In the genomic region with DNA sequence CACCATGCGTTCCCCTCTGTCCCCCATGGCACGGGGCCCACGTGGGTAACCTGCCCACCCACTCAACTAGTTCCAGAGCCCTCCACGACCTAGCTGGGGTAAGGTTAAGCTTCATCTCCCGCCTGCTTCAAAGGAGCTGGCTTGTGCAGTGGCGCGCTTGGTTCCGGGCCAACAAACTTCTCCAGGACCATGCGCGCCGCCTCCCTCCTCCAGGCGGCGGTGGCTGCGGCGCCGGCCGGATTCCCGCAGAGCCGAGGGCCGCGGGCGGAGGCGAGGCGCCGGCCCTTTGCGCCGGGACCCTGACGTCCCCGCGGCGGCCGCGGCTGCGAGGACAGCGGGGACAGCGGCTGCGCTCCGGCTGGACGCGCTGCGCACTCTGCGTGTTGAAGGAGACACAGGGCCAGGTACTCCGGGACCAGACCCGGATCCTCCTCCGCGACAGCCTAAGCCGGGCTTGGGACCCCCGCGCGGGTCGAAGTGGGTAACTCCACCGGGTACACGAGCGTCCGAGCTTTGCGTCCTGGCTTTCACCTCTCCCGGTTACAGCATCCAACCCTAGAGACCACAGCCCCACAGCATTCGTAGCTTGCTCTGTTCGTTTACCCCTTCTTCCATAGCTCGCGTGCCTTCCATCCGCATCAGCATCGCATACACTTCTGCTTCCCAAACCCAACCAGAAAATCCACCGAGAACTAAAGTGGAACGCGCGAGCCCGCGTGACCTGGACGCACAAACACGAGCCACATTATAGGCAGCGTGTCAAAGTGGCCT, we compare ENCODE assay signal across 8 mouse cellular contexts. TPM values are rescaled to one million over a fixed set of nuclear protein-coding genes. Genes with fewer than 3 reads are reported as not detected.
DNase-seq lines count a peak whose midpoint lies in the region.

No protein-coding gene starts in this region.

- H3K27me3 ChIP-seq in embryonic facial prominence, embryonic 10.5 days (replicated peaks; ENCODE audit: low read depth, poor library complexity, severe bottlenecking): peaks cover 70% of the 10 kb centered on the region
- peaks cover 59% of the 10 kb centered on the region for H3K27me3 ChIP-seq in heart, embryonic 10.5 days (ENCODE audit: insufficient read depth, poor library complexity, severe bottlenecking)

- H3K9me3 ChIP-seq in embryonic facial prominence, embryonic 10.5 days: no peaks in the 10 kb centered on the region
- no peaks in the 10 kb centered on the region for H3K9me3 ChIP-seq in heart, embryonic 10.5 days

- H3K27ac ChIP-seq in embryonic facial prominence, embryonic 10.5 days (replicated peaks): peak overlapping the region; percentile 61; the same call in 1 of the 2 replicates
- H3K27ac ChIP-seq in heart, embryonic 10.5 days: no peak overlapping the region

- H3K4me1 ChIP-seq in embryonic facial prominence, embryonic 10.5 days: peaks cover 14% of the 10 kb centered on the region
- 0 out of 2 replicates have a peak, but pooled peaks cover 7% of the 10 kb centered on the region for H3K4me1 ChIP-seq in heart, embryonic 10.5 days

- WGBS in embryonic facial prominence, embryonic 10.5 days: under 1% methylated on average over 72 of the region's 72 CpGs
- WGBS in heart, embryonic 10.5 days: under 1% methylated on average over 72 of the region's 72 CpGs

- H3K4me3 ChIP-seq in embryonic facial prominence, embryonic 10.5 days: peak overlapping the region; percentile 67
- H3K4me3 ChIP-seq in heart, embryonic 10.5 days: peak overlapping the region; percentile 68

- H3K36me3 ChIP-seq in embryonic facial prominence, embryonic 10.5 days (replicated peaks): no peaks in the 10 kb centered on the region
- H3K36me3 ChIP-seq in heart, embryonic 10.5 days: no peaks in the 10 kb centered on the region

- peak; percentile 10 for DNase-seq in thymus, postnatal 4 days
- no peak for DNase-seq in thymus, postnatal 0 days (ENCODE audit: low spot score)
- peak; percentile 71 for DNase-seq in embryonic facial prominence, embryonic 10.5 days (ENCODE audit: low spot score)
- peak; percentile 74 for DNase-seq in heart, embryonic 10.5 days (ENCODE audit: low spot score)
- peak; percentile 5 to 21 for DNase-seq in layer of hippocampus, adult 18-20 months (ENCODE audit: low spot score in 2 of 2)
- DNase-seq in lung, postnatal 10 days: peak; percentile 20
- peak; percentile 68 for DNase-seq in right cerebral cortex, postnatal 25 days
- no peak for DNase-seq in thymus, postnatal 36 days

RNA-seq across cellular contexts. Expression of a gene that starts 0.7 kb away (rescaled TPM):
- polyA plus RNA-seq in thymus, postnatal 0 days (2015; fragmentation: Nextera tagmentation; extraction: Ambion mirVana): 1.1 and 1.4 TPM in 2 replicates
- polyA plus RNA-seq in embryonic facial prominence, embryonic 10.5 days (2016; fragmentation: Nextera tagmentation; extraction: Ambion mirVana): 0.26 and 0.42 TPM in 2 replicates
- polyA plus RNA-seq in heart, embryonic 10.5 days (2016; fragmentation: Nextera tagmentation; extraction: Ambion mirVana): 0.11 and 0.23 TPM in 2 replicates
- total RNA-seq in layer of hippocampus, adult 18-20 months (2021): 10 to 100 TPM; 17.8 to 19.4 TPM

Comparison
In these comparisons a context has a peak if more than half of its experiments do, and no peak if none do; other contexts are left out.
1. DNase-seq: peak in thymus, postnatal 4 days (single experiment), embryonic facial prominence, embryonic 10.5 days (single experiment), heart, embryonic 10.5 days (single experiment), layer of hippocampus, adult 18-20 months (2 of 2), lung, postnatal 10 days (single experiment) and right cerebral cortex, postnatal 25 days (single experiment); none in thymus, postnatal 0 days (single experiment) and thymus, postnatal 36 days (0 of 2).